In genomic region chr8:35125179-35125578, GRCm38 (mm10) we compare ENCODE assay signal across 27 mouse cellular contexts.
DNase-seq lines count a peak whose midpoint lies in the region; ATAC-seq lines count a peak whose summit lies in the region.
"Had no signal": no experiment of that assay in that cellular context is flagged by ENCODE, and none has a peak within 500 bp of the region (broad histone marks: within the 10 kb centered on the region; RNA-seq: fewer than 3 reads in every experiment).

No protein-coding gene starts in this region.

- peaks cover 2% of the 10 kb centered on the region; the same call in 1 of the 2 replicates for H3K4me1 ChIP-seq in midbrain, embryonic 11.5 days (ENCODE audit: control insufficient read depth, insufficient read depth, low read length)
- peaks cover 15% of the 10 kb centered on the region for H3K4me1 ChIP-seq in midbrain, embryonic 10.5 days

- H3K9ac ChIP-seq in midbrain, embryonic 11.5 days (ENCODE audit: low read length), result no peak overlapping the region
- H3K9ac ChIP-seq: embryonic facial prominence, embryonic 13.5 days; embryonic facial prominence, embryonic 15.5 days; forebrain, embryonic 12.5 days had no signal

- DNase-seq in midbrain, embryonic 11.5 days (ENCODE audit: low spot score, missing footprints), result peak; percentile 31
- DNase-seq in midbrain, embryonic 10.5 days (ENCODE audit: low spot score), result no peak
- DNase-seq in gastrocnemius, postnatal 14 days, result no peak
- no peak for DNase-seq in left cerebral cortex, postnatal 10 days (ENCODE audit: extremely low spot score in 1 of 2, low spot score in 2 of 2)
- no peak for DNase-seq in heart, adult 8-10 months (ENCODE audit: low spot score)
- DNase-seq: adrenal gland, adult 2 months; adrenal gland, postnatal 10 days; adrenal gland, postnatal 25 days; B cell, adult 2 months; cerebellum, adult 11-12 months; cerebellum, adult 2 months; cerebellum, adult 9-10 months; cerebellum, postnatal 10 days; cerebellum, postnatal 25 days; embryo, embryonic 11 days had no signal

- no peak for ATAC-seq in midbrain, embryonic 11.5 days (ENCODE audit: low FRiP score)
- 0 out of 2 replicates have a peak, but pooled peaks have one; percentile 15 for ATAC-seq in common myeloid progenitor, adult 5-6 weeks (replicated peaks; ENCODE audit: low read depth, poor library complexity, severe bottlenecking)
- peak; percentile 56 for ATAC-seq in megakaryocyte, adult 5-6 weeks (ENCODE audit: poor library complexity, severe bottlenecking)
- ATAC-seq: CD4-positive, CD25-positive, alpha-beta regulatory T cell, adult 4 months; forebrain, embryonic 14.5 days; forebrain, embryonic 16.5 days had no signal

- H3K4me3 ChIP-seq in midbrain, embryonic 11.5 days (ENCODE audit: low read depth, low read length), result no peak overlapping the region
- H3K4me3 ChIP-seq in midbrain, embryonic 10.5 days, result no peak overlapping the region
- H3K4me3 ChIP-seq: embryonic facial prominence, embryonic 13.5 days; embryonic facial prominence, embryonic 15.5 days; erythroblast, embryonic 14.5 days; forebrain, embryonic 10.5 days; forebrain, embryonic 12.5 days had no signal

- no peak overlapping the region for H3K4me2 ChIP-seq in midbrain, embryonic 11.5 days
- H3K4me2 ChIP-seq: embryonic facial prominence, embryonic 13.5 days; embryonic facial prominence, embryonic 15.5 days; forebrain, embryonic 12.5 days had no signal

- 83% methylated on average over 3 of the region's 3 CpGs for WGBS in midbrain, embryonic 11.5 days
- WGBS in midbrain, embryonic 10.5 days, result 88% methylated on average over 3 of the region's 3 CpGs

- H3K27me3 ChIP-seq in midbrain, embryonic 11.5 days (ENCODE audit: control insufficient read depth, insufficient read depth, low read length), result no peaks in the 10 kb centered on the region
- no peaks in the 10 kb centered on the region for H3K27me3 ChIP-seq in midbrain, embryonic 10.5 days (ENCODE audit: low read depth, poor library complexity, severe bottlenecking)
- H3K27me3 ChIP-seq: CH12.LX; embryonic facial prominence, embryonic 13.5 days; embryonic facial prominence, embryonic 15.5 days; forebrain, embryonic 12.5 days had no signal

- no peaks in the 10 kb centered on the region for H3K9me3 ChIP-seq in midbrain, embryonic 11.5 days (ENCODE audit: control insufficient read depth, low read length)
- no peaks in the 10 kb centered on the region for H3K9me3 ChIP-seq in midbrain, embryonic 10.5 days (replicated peaks)
- H3K9me3 ChIP-seq: embryonic facial prominence, embryonic 13.5 days; embryonic facial prominence, embryonic 15.5 days; forebrain, embryonic 10.5 days; forebrain, embryonic 12.5 days had no signal

- H3K27ac ChIP-seq in midbrain, embryonic 11.5 days (ENCODE audit: low read depth, low read length), result no peak overlapping the region
- no peak overlapping the region for H3K27ac ChIP-seq in midbrain, embryonic 10.5 days (replicated peaks)
- H3K27ac ChIP-seq: embryonic facial prominence, embryonic 13.5 days; embryonic facial prominence, embryonic 15.5 days; forebrain, embryonic 10.5 days; forebrain, embryonic 12.5 days had no signal

- H3K36me3 ChIP-seq in midbrain, embryonic 11.5 days (ENCODE audit: control insufficient read depth, insufficient read depth, low read length), result no peaks in the 10 kb centered on the region
- no peaks in the 10 kb centered on the region for H3K36me3 ChIP-seq in midbrain, embryonic 10.5 days
- H3K36me3 ChIP-seq: embryonic facial prominence, embryonic 13.5 days; embryonic facial prominence, embryonic 15.5 days; forebrain, embryonic 10.5 days; forebrain, embryonic 12.5 days; G1E had no signal

- intact Hi-C loops in gastrocnemius, postnatal 14 days (cut with DNase I; ENCODE audit: low total_unique reads), result no loop called here
- intact Hi-C loops in left cerebral cortex, postnatal 10 days (cut with DNase I), result no loop called here
